8 mouse cellular contexts compared by ENCODE assay signal in genomic region chr6:72096669-72097068, GRCm38 (mm10). TPM values are rescaled to one million over a fixed set of nuclear protein-coding genes. Genes with fewer than 3 reads are reported as not detected.
A peak's percentile ranks its signal among the peaks of the same experiment; 100 is the strongest.
DNase-seq lines count a peak whose midpoint lies in the region; ATAC-seq and TF ChIP-seq lines count a peak whose summit lies in the region.

No protein-coding gene starts in this region.

- no peak for TF ChIP-seq CTCF in C2C12 (IDR thresholded peaks at IDR 0.05; ENCODE audit: control insufficient read depth, insufficient read depth, insufficient read length)

- no peaks in the 10 kb centered on the region for H3K36me3 ChIP-seq in heart, embryonic 10.5 days
- H3K36me3 ChIP-seq in C2C12 (ENCODE audit: control insufficient read depth, insufficient read depth): no peaks in the 10 kb centered on the region
- no peaks in the 10 kb centered on the region for H3K36me3 ChIP-seq in forebrain, embryonic 12.5 days (replicated peaks)
- H3K36me3 ChIP-seq in liver, embryonic 13.5 days: no peaks in the 10 kb centered on the region; the same call in 1 of the 2 replicates

- peaks cover 2% of the 10 kb centered on the region for H3K79me3 ChIP-seq in C2C12 (ENCODE audit: low read depth)

- H3K9me3 ChIP-seq in heart, embryonic 10.5 days: no peaks in the 10 kb centered on the region
- no peaks in the 10 kb centered on the region for H3K9me3 ChIP-seq in forebrain, embryonic 12.5 days
- H3K9me3 ChIP-seq in liver, embryonic 13.5 days (replicated peaks): no peaks in the 10 kb centered on the region

- H3K79me2 ChIP-seq in C2C12 (ENCODE audit: control insufficient read depth, insufficient read depth): peaks cover 10% of the 10 kb centered on the region

- no peak for DNase-seq in heart, embryonic 10.5 days (ENCODE audit: low spot score)
- DNase-seq in heart, postnatal 25 days (ENCODE audit: low spot score): no peak
- no peak for DNase-seq in liver, embryonic 13.5 days
- no peak for DNase-seq in T-cell, adult 2 months (ENCODE audit: low spot score)
- no peak for DNase-seq in gastrocnemius, adult 8-10 months (ENCODE audit: low spot score in 2 of 2)
- no peak for DNase-seq in cerebellum, postnatal 25 days

- no peak for ATAC-seq in forebrain, embryonic 12.5 days (ENCODE audit: low FRiP score)
- no peak for ATAC-seq in liver, embryonic 13.5 days (ENCODE audit: low read depth)

- H3K4me3 ChIP-seq in heart, embryonic 10.5 days: peak overlapping the region; percentile 94
- H3K4me3 ChIP-seq in C2C12 (ENCODE audit: insufficient read depth, poor library complexity, severe bottlenecking): peak overlapping the region; percentile 56
- peak overlapping the region; percentile 74 for H3K4me3 ChIP-seq in forebrain, embryonic 12.5 days (replicated peaks)
- peak overlapping the region; percentile 97 for H3K4me3 ChIP-seq in liver, embryonic 13.5 days (replicated peaks)

- WGBS in heart, embryonic 10.5 days: 48% methylated on average over 8 of the region's 8 CpGs
- WGBS in forebrain, embryonic 12.5 days: 58% methylated on average over 8 of the region's 8 CpGs
- 32% methylated on average over 8 of the region's 8 CpGs for WGBS in liver, embryonic 13.5 days (ENCODE audit: insufficient replicate concordance)

- H3ac ChIP-seq in C2C12 (ENCODE audit: control insufficient read depth, insufficient read length, low read depth): no peak overlapping the region

- H3K9ac ChIP-seq in forebrain, embryonic 12.5 days: peak overlapping the region; percentile 88; the same call in 1 of the 2 replicates
- peak overlapping the region; percentile 99 for H3K9ac ChIP-seq in liver, embryonic 13.5 days

- peak overlapping the region; percentile 92 for H3K4me2 ChIP-seq in forebrain, embryonic 12.5 days
- peak overlapping the region; percentile 82 for H3K4me2 ChIP-seq in liver, embryonic 13.5 days

- H3K27me3 ChIP-seq in heart, embryonic 10.5 days (ENCODE audit: insufficient read depth, poor library complexity, severe bottlenecking): no peaks in the 10 kb centered on the region
- H3K27me3 ChIP-seq in C2C12 (ENCODE audit: control insufficient read depth, insufficient read depth, insufficient read length): no peaks in the 10 kb centered on the region
- no peaks in the 10 kb centered on the region for H3K27me3 ChIP-seq in forebrain, embryonic 12.5 days
- H3K27me3 ChIP-seq in liver, embryonic 13.5 days: no peaks in the 10 kb centered on the region

- peaks cover 63% of the 10 kb centered on the region for H3K4me1 ChIP-seq in heart, embryonic 10.5 days
- H3K4me1 ChIP-seq in forebrain, embryonic 12.5 days: peaks cover 28% of the 10 kb centered on the region
- H3K4me1 ChIP-seq in liver, embryonic 13.5 days (replicated peaks): peaks cover 52% of the 10 kb centered on the region

- H3K27ac ChIP-seq in heart, embryonic 10.5 days: peak overlapping the region; percentile 97
- no peak overlapping the region for H3K27ac ChIP-seq in forebrain, embryonic 12.5 days
- peak overlapping the region; percentile 99 for H3K27ac ChIP-seq in liver, embryonic 13.5 days

- intact Hi-C loops in heart, postnatal 25 days (cut with DNase I): loop anchor here (5.0 kb wide), 2 partner anchors 66 to 164 kb away; no protein-coding TSS in a partner anchor

TF ChIP-seq in C2C12, 6 proteins besides CTCF, POLR2A, EP300 and RAD21:
- no peak for TF ChIP-seq MYOG (IDR thresholded peaks at IDR 0.05; ENCODE audit: control insufficient read depth, extremely low read depth, insufficient read length)
- TF ChIP-seq MAX (IDR thresholded peaks at IDR 0.05): no peak
- TF ChIP-seq FOSL1 (IDR thresholded peaks at IDR 0.05; ENCODE audit: insufficient read depth, low read length, poor library complexity, severe bottlenecking): no peak
- TF ChIP-seq USF1 (IDR thresholded peaks at IDR 0.05; ENCODE audit: low read depth): no peak
- no peak for TF ChIP-seq MYOD1 (IDR thresholded peaks at IDR 0.05; ENCODE audit: control insufficient read depth, insufficient read length, low read depth)
- TF ChIP-seq CEBPB (IDR thresholded peaks at IDR 0.05; ENCODE audit: low read depth): no peak

RNA-seq across cellular contexts. Expression of gene St3gal5, which starts 0.7 kb away (rescaled TPM):
- 59.5 and 64.1 TPM in 2 replicates for polyA plus RNA-seq in heart, embryonic 10.5 days (2016; fragmentation: Nextera tagmentation; extraction: Ambion mirVana)
- total RNA-seq in heart, postnatal 25 days (2021): 10 to 100 TPM; 56.3 to 58.1 TPM
- polyA plus RNA-seq in C2C12 (2012; fragmentation: generic; extraction: Trizol): 27.6 TPM
- 34.1 and 37.1 TPM in 2 replicates for polyA plus RNA-seq in forebrain, embryonic 12.5 days (2016; fragmentation: Nextera tagmentation; extraction: Ambion mirVana)
- polyA plus RNA-seq in liver, embryonic 13.5 days (2015; fragmentation: Nextera tagmentation; extraction: Ambion mirVana): 179 and 192 TPM in 2 replicates
- total RNA-seq in gastrocnemius, adult 8-10 months (2022): 10 to 100 TPM; 48.5 to 85.9 (median 71.1) TPM
